Mouse (Mus musculus): ENCODE measurements around the gene Acyp1.
A peak's percentile ranks its signal among the peaks of the same experiment; 100 is the strongest.

Gene Acyp1

DNA sequence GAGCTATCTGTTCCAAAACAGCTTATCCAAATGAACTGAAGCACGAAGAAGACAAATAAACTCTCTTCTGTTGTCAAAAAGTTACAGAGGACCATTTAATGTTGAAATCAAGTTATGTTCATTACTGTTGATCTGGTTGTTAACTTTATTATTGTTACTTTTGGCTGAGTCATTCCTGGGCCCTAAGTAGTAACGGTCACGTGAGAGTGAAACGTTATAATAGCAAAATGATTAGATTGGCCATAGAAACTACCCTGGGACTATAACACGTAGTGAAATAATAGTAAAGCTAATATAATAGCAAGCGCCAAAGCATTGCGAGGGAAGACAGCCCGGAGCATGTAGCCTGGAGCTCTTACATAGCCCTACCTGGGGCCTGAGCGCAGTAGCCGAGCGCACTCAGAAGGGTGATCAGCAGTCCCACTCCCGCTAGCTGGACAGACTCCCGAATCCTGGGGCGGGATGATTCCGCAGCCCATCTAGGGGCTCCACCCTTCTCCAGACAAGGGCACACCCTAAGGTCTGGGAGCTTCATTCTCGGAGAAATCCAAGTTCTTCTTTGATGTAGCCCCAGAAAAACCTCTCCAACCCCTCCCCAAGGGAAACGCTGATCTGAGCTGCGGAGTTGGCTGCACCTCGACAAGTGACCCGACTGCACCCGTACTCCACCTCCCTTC, at the start of gene Acyp1:
Gene Acyp1 (minus strand): TSS at position 630 of the 677 bp plus-strand sequence.
- DNase-seq (ENCODE audit: low spot score) = peak; percentile 28

GRCm38 (mm10) chr12:85337567-85338311, 49.5 kb upstream of the Acyp1 start:
- no peak for DNase-seq (ENCODE audit: low spot score)

DNA sequence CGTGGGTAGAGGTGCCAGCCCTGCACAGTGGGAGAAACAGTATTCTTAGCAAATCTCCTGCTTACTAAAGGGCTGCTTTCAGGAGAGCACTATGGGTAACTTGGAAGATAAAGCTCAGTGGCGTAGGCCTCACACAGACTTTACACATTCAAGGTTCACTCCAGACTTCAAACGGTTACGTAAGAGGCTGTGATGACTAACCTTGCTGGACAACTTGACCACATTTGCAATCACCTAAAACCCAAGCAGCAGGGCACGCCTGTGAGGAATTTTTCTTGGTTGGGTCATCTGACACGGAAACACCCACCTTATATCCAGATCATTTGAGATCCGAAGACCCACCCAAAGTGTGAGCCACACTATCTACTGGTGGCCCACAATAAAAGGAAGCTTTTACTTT, 41.9 kb upstream of the Acyp1 start:
- DNase-seq (ENCODE audit: low spot score) = peak; percentile 46

- no peak for DNase-seq (ENCODE audit: low spot score)
These were observed 20.4 kb upstream of the Acyp1 start for GRCm38 (mm10) chr12:85308651-85309050.

GRCm38 (mm10) chr12:85305247-85305892, 17.1 kb upstream of the Acyp1 start:
- peak; percentile 85 for DNase-seq (ENCODE audit: low spot score)

DNA sequence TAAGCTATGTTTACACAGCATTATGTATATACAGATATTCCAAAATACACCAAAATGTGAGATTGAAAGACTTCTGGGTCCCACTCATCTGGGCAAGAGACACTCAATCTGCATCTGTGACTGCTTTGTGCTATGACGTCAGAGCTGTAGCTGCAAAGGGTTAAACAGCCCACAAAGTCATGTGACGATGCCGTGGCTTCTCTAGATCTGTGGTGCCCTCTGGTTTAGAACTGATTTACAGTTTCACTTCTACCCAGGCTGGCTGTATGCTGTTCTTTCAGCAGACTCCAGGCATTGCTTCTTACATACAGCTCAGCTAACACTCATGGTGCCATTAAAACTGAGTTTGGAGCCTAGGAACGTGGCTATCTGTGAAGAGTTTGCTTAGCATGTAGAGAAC, 16.5 kb upstream of the Acyp1 start:
- no peak for DNase-seq (ENCODE audit: low spot score)

GRCm38 (mm10) chr12:85303256-85303655, 15.0 kb upstream of the Acyp1 start:
- DNase-seq (ENCODE audit: low spot score) = no peak

DNA sequence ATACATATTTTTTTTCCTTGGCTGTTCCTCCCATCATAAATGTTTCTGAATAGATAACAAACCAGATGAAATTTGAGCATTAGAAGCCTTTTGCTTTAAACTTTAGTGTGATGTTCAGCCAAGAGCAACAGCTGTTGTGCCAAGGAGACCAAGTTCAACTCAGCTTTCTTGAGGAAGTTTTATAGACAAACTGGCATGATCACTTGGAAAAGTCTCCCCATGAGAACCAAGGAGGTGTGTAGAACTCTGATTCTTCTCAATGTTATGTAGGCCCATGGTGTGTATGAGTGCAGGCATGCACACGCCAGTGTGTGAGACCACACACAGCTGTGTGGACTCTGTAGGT, 10.6 kb upstream of the Acyp1 start:
- DNase-seq (ENCODE audit: low spot score) = no peak

DNA sequence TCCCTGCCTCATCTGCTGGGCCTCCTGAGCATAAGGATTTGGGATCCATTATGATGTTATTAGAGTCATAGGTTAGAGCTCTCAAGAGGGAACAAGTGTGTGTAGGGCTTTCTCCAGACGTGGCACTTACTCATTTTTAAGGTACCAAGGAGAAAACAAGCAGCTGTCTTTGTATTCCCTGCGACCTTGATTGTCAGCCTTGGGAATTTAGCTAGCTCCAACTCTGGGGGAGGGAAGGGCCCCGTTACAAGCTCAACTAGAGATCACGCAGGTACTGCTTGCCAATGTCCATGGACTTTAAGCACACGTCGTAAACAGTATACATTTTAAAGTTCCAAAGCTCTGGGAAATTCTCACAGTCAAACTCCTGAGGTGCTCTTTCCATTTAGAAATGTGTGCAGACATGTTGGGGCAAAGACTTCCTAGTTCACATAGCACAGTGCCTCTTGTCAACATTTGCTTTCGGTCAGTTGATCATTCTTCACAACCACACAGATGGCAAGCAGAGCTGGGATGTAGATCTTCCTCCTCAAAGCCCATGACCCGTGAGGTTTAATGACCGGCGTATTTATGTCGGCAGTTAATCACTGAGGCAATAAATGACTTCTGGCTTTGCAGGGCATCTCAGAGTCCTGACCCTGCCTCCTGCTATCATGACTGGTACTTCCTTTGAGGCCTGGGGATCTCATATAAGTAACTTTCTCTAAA, 10.0 kb upstream of the Acyp1 start:
- no peak for DNase-seq (ENCODE audit: low spot score)

GRCm38 (mm10) chr12:85297345-85297997, 9.2 kb upstream of the Acyp1 start:
- no peak for DNase-seq (ENCODE audit: low spot score)

- DNase-seq (ENCODE audit: low spot score) = no peak
These were observed 8.7 kb upstream of the Acyp1 start for GRCm38 (mm10) chr12:85296915-85297314.

DNA sequence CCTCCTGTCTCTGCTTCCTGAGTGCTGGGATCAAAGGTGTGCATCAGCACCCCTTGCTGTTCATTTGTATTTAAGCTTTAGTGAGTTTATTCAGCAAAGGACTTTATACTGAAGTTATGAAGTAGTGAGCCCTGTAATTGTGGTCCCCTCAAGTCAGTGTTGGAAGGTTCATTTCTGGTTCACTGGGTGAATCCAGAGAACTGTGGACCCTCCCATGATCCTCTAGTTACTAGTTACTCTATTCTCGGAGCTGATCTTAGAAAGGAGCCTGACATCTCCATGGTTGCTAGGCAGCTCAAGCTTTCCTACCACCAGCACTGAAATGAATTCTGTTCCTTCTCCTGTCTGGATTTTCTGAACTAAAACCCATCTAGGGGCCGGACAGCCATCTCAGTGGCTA, 7.3 kb upstream of the Acyp1 start:
- DNase-seq (ENCODE audit: low spot score) = no peak

DNA sequence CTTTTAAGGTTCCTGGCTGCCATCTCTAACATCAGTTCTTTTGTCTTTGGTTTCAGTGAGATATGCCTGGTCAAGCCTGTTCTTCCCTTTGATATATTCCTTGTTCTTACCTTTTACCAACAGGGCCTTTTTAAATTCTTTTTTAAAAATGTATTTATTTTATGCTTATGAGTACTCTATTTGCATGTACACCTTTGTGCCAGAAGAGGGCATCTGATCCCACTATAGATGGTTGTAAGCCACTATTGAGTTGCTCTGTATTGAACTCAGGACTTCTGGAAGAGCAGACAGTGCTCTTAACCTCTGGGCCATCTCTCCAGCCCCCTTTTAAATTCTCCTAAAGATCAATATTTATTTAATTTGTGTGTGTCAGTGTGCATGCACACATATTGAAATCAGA, 4.7 kb upstream of the Acyp1 start:
- no peak for DNase-seq (ENCODE audit: low spot score)

DNA sequence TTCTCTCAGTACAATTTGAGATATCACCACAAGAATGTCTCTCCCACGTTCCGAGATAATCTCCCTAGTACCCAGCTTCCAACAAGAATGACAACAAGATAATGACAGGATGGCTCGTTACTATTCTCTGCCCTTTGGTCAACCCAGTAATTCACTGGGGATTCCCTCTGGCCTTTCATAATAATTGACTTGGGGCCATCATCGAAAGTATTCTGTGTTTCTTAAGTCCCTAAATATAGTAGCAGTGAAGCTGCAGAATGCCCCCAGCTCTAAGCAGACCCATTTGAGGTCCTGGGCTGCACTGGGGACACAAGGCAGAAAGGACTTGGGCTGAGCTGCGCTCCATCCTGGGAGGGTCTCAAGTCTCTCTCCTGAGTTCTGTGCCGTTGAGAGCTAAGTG, 4.0 kb upstream of the Acyp1 start:
- no peak for DNase-seq (ENCODE audit: low spot score)

DNA sequence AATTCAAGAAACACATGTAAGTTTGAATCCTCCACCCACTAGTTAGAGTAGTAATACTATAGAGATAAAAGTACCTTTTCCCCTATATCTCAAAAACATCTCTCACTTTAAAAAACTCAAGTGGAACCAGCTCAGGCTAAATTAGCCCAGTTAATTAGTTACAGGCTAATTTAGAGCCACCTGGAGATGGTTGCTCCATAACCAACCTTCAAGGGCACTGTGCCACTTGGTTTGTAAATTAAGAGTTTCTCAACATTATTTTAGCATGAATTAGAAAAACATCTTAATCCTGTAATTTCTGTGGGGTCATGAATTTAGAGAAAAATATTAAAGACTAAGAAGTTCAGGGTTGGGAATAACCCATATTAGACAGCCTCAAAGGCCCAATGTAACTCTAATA, 3.3 kb upstream of the Acyp1 start:
- DNase-seq (ENCODE audit: low spot score) = no peak

GRCm38 (mm10) chr12:85290633-85291032, 2.4 kb upstream of the Acyp1 start:
- DNase-seq (ENCODE audit: low spot score) = no peak

- peak; percentile 53 for DNase-seq (ENCODE audit: low spot score)
These were observed 1.1 kb upstream of the Acyp1 start for GRCm38 (mm10) chr12:85289157-85290000.

DNA sequence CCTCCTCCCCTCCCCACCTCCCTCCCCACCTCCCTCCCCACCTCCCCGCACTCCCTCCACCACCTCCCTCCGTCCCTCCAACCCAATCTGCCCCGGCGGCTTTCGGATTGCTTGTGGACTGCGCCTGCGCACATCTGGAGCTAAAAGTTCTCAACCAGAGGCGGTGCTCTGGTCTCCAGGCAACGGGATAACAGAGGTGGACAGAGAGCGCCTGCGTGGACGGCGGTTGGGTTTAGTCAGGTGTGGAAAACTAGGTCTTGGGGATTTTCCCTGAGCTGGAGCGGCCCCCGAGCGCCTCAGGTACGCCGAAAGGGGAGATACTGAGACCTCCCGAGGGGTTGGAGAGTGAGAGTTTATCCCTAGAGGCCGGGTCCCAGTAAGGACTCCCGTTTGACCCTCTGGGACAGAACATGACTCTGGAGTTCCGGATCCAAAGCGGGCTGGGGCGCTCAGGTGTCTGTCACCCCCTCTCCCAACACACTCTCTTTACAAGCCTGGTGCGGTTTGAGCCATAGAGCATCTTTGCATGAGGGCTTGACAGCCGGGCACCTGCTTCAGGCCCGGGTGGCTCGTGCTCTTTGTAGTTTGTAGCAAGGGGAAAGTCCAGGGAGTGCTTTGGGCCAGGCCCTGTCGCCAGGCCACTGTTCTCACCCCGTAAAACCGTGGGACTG, 383 bp upstream of the Acyp1 start, which contains the start of gene Zc2hc1c:
Gene Zc2hc1c (plus strand): TSS at position 106 of the 671 bp plus-strand sequence.
- DNase-seq (ENCODE audit: low spot score) = peak; percentile 93

DNA sequence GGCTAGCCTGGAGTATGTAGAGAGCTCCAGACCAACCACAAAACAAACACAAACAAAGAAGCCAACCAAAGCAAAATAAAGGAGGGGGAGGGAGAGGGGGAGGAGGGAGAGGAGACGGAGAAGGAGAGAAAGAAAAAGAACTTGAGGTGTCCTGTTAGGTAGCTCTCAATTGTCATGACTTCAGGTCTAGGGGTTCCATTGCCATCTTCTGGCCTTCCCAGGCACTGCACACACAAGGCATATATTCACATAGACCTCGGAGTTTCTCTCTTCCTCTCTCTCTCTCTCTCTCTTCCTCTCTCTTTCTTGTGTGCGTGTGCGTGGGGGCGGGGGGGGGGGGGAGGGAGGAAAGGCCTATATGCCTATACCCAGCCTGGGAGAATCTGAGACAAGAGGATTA, 1.3 kb downstream of the Acyp1 start:
- DNase-seq (ENCODE audit: low spot score) = no peak

- no peak for DNase-seq (ENCODE audit: low spot score)
These were observed 3.2 kb downstream of the Acyp1 start for GRCm38 (mm10) chr12:85284996-85285395.

DNA sequence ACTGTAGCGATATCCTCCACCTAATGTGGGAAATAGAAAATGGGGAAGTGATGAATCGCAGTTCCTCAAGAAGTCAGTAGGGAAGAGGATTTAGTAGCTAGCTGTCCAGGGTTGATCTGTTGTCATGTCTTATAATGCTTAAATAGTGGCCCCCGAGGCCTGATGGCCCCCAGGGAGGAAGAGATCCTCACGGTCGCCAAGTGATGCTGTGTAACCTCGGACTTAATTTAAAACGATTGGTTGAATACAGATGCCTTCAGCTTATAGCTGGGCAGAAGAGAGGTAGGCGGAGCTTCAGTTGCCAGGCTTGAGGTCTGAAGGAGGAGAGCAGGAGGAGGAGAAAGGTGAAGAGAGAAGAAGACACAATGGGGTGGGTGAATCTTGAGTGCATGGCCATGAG, 3.9 kb downstream of the Acyp1 start:
- DNase-seq (ENCODE audit: low spot score) = no peak

Data from lung, postnatal 25 days (tissue).